In the genomic region with DNA sequence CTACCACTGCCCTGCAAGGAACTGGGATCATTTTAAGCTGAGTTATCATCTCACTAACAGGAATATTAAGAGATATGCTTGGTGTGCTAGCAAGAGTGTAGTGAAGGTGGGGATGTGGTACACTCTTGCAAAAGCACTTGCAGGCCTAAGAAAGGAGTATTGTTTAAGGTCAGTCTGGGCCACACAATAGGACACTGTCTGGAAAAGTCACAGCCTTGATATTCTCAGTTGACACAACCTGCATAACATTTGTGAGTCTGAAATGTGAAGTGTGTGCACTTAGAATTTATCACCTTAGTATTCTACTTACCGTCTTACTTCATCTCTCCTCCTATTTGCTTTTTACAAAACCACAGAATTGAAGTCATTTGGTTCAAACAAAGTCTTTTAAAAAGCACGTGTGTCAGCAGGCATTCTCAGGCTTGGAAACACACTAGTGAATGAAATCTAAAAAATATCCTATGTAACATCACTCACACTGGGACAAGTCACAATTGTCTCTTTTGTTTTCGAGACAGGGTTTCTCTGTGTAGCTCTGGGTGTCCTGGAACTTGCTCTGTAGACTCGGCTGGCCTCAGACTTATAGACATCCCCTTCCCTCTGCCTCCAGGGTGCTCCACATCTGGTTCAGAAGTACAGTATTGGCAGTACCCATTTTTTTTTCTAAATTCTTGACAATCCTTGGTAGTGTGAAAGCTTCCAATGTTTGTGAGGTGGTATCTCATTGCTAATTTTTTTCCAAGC, we compare ENCODE assay signal across 23 mouse cellular contexts. TPM values are rescaled to one million over a fixed set of nuclear protein-coding genes. Genes with fewer than 3 reads are reported as not detected.
DNase-seq lines count a peak whose midpoint lies in the region; ATAC-seq and TF ChIP-seq lines count a peak whose summit lies in the region.
"Had no signal": no experiment of that assay in that cellular context is flagged by ENCODE, and none has a peak within 500 bp of the region (broad histone marks: within the 10 kb centered on the region; RNA-seq: fewer than 3 reads in every experiment).

No protein-coding gene starts in this region.

- TF ChIP-seq CTCF in testis, adult 2 months (IDR thresholded peaks at IDR 0.05; ENCODE audit: control insufficient read depth, insufficient read depth, insufficient replicate concordance, low read depth, low read length): no peak

- 0 out of 2 replicates have a peak, but pooled peaks cover 4% of the 10 kb centered on the region for H3K4me1 ChIP-seq in lung, embryonic 15.5 days
- H3K4me1 ChIP-seq in testis, adult 2 months (ENCODE audit: control insufficient read depth, insufficient read depth, low read length): no peaks in the 10 kb centered on the region
- H3K4me1 ChIP-seq: heart, embryonic 12.5 days; heart, embryonic 15.5 days had no signal

- no peak overlapping the region for H3K9ac ChIP-seq in lung, embryonic 15.5 days
- H3K9ac ChIP-seq: forebrain, postnatal 0 days; heart, embryonic 12.5 days; heart, embryonic 15.5 days; hindbrain, embryonic 14.5 days had no signal

- H3K4me3 ChIP-seq in lung, embryonic 15.5 days: no peak overlapping the region
- H3K4me3 ChIP-seq in testis, adult 2 months (ENCODE audit: control insufficient read depth, low read depth, low read length): no peak overlapping the region
- H3K4me3 ChIP-seq: heart, embryonic 12.5 days; heart, embryonic 15.5 days had no signal

- ATAC-seq in lung, embryonic 15.5 days (ENCODE audit: borderline replicate concordance, extremely low read depth, low FRiP score, low TSS enrichment): peak; percentile 75
- ATAC-seq: CD4-positive, CD25-positive, alpha-beta regulatory T cell, adult 4 months; forebrain, embryonic 14.5 days; forebrain, postnatal 0 days; hindbrain, postnatal 0 days had no signal

- no peaks in the 10 kb centered on the region for H3K36me3 ChIP-seq in lung, embryonic 15.5 days
- no peaks in the 10 kb centered on the region for H3K36me3 ChIP-seq in testis, adult 2 months (ENCODE audit: control insufficient read depth, insufficient read depth, low read length)
- H3K36me3 ChIP-seq: heart, embryonic 12.5 days; heart, embryonic 15.5 days had no signal

- WGBS in lung, embryonic 15.5 days: 44% methylated on average over 4 of the region's 4 CpGs

- no peaks in the 10 kb centered on the region for H3K9me3 ChIP-seq in lung, embryonic 15.5 days
- H3K9me3 ChIP-seq: heart, embryonic 12.5 days; heart, embryonic 15.5 days had no signal

- no peak for DNase-seq in lung, adult 18-20 months
- no peak for DNase-seq in testis, postnatal 14 days (ENCODE audit: low spot score)
- DNase-seq in mesoderm, embryonic 11.5 days (ENCODE audit: low read depth, low spot score): peak; percentile 12
- no peak for DNase-seq in ovary, postnatal 10 days (ENCODE audit: low spot score)
- DNase-seq: adrenal gland, adult 2 months; adrenal gland, postnatal 14 days; cerebellum, adult 11 months; cerebellum, adult 2 months; cerebellum, adult 9-11 months; cerebellum, postnatal 25 days; forebrain, postnatal 0 days; gastrocnemius, postnatal 25 days; heart, adult 18-20 months; heart, postnatal 10 days; heart, postnatal 4 days had no signal

- TF ChIP-seq POLR2A in testis, adult 2 months (IDR thresholded peaks at IDR 0.05; ENCODE audit: control insufficient read depth, low read depth, low read length): no peak

- no peak overlapping the region for H3K4me2 ChIP-seq in lung, embryonic 15.5 days
- H3K4me2 ChIP-seq: heart, embryonic 12.5 days; heart, embryonic 15.5 days; hindbrain, embryonic 14.5 days had no signal

- peak overlapping the region; percentile 70 for H3K27ac ChIP-seq in lung, embryonic 15.5 days
- peak overlapping the region; percentile 29; the same call in 1 of the 2 replicates for H3K27ac ChIP-seq in testis, adult 2 months (ENCODE audit: control insufficient read depth, insufficient read depth, low read depth, low read length)
- H3K27ac ChIP-seq: heart, embryonic 15.5 days; hindbrain, embryonic 14.5 days; hindbrain, postnatal 0 days had no signal

- H3K27me3 ChIP-seq in lung, embryonic 15.5 days: no peaks in the 10 kb centered on the region
- no peaks in the 10 kb centered on the region for H3K27me3 ChIP-seq in testis, adult 2 months (ENCODE audit: control insufficient read depth, insufficient read depth, low read length)
- H3K27me3 ChIP-seq: heart, embryonic 12.5 days; heart, embryonic 15.5 days had no signal

RNA-seq across cellular contexts. Expression of gene Prrc2c, which starts 31.4 kb away (rescaled TPM):
- 136 and 140 TPM in 2 replicates for polyA plus RNA-seq in lung, embryonic 15.5 days (2015; fragmentation: Nextera tagmentation; extraction: Ambion mirVana)
- 17.2 and 21.8 TPM in 2 replicates for polyA plus RNA-seq in testis, adult 2 months (2012; rRNA removed)

RNA-seq across cellular contexts. Expression of gene Fmo4, which starts 42.0 kb away (rescaled TPM):
- polyA plus RNA-seq in lung, embryonic 15.5 days (2015; fragmentation: Nextera tagmentation; extraction: Ambion mirVana): 1.5 and 1.8 TPM in 2 replicates
- polyA plus RNA-seq in testis, adult 2 months (2012; rRNA removed): 0.20 and 0.44 TPM in 2 replicates
- polyA plus RNA-seq: CD4-positive, CD25-positive, alpha-beta regulatory T cell, adult 4 months; heart, embryonic 12.5 days had no signal
